Mouse (Mus musculus) embryo, embryonic 11 days (tissue): ENCODE measurements at regions not wholly inside any gene's neighbourhood (a gene's known extent, or its start where the extent isn't known, plus 50 kb on each side); places are given as distances from the start of the nearest gene placed in this dataset.

ENCODE experiments used
- DNase-seq: peaks from one replicate; pipeline ENCODE4 v3.0.0-alpha.2; 2015

GRCm38 (mm10) chr5:119739386-119739785 is 68.9 kb downstream of the Tbx3 start:
- no peak for DNase-seq

GRCm38 (mm10) chr5:119741116-119741515 is 70.6 kb downstream of the Tbx3 start:
- DNase-seq, result peak; percentile 87

- DNase-seq, result no peak
Measured at GRCm38 (mm10) chr5:119743733-119744132, 73.3 kb downstream of the Tbx3 start.

- no peak for DNase-seq
Measured at GRCm38 (mm10) chr5:119747038-119747437, 76.6 kb downstream of the Tbx3 start.

GRCm38 (mm10) chr5:119748667-119749066 is 78.2 kb downstream of the Tbx3 start:
- peak; percentile 66 for DNase-seq

- DNase-seq, result no peak
Measured at GRCm38 (mm10) chr5:119749153-119749552, 78.7 kb downstream of the Tbx3 start.

GRCm38 (mm10) chr5:119755782-119756181 is 76.7 kb upstream of the Tbx5 start:
- DNase-seq, result no peak

- DNase-seq, result no peak
Measured at GRCm38 (mm10) chr5:119758880-119759279, 73.6 kb upstream of the Tbx5 start.

- DNase-seq, result no peak
Measured at GRCm38 (mm10) chr5:119762102-119762501, 70.4 kb upstream of the Tbx5 start.

- no peak for DNase-seq
Measured at GRCm38 (mm10) chr5:119763337-119763736, 69.1 kb upstream of the Tbx5 start.

GRCm38 (mm10) chr5:119766372-119766771 is 66.1 kb upstream of the Tbx5 start:
- DNase-seq, result no peak

- no peak for DNase-seq
Measured at GRCm38 (mm10) chr5:119770951-119771350, 61.5 kb upstream of the Tbx5 start.

GRCm38 (mm10) chr5:119776106-119776887 is 56.2 kb upstream of the Tbx5 start:
- DNase-seq, result no peak

- peak; percentile 79 for DNase-seq
Measured at GRCm38 (mm10) chr5:119777836-119778235, 54.6 kb upstream of the Tbx5 start.

GRCm38 (mm10) chr5:119781375-119781774 is 51.1 kb upstream of the Tbx5 start:
- no peak for DNase-seq
